In genomic region chr13:112491636-112492284, GRCm38 (mm10) we compare ENCODE assay signal across 21 mouse cellular contexts. TPM values are rescaled to one million over a fixed set of nuclear protein-coding genes. Genes with fewer than 3 reads are reported as not detected.
DNase-seq lines count a peak whose midpoint lies in the region; ATAC-seq and TF ChIP-seq lines count a peak whose summit lies in the region.
"Had no signal": no experiment of that assay in that cellular context is flagged by ENCODE, and none has a peak within 500 bp of the region (broad histone marks: within the 10 kb centered on the region; RNA-seq: fewer than 3 reads in every experiment).

No protein-coding gene starts in this region.

- H3K36me3 ChIP-seq in heart, embryonic 10.5 days, result peaks cover 80% of the 10 kb centered on the region
- H3K36me3 ChIP-seq in kidney, adult 2 months (ENCODE audit: control insufficient read depth, insufficient read depth, low read length), result peaks cover 4% of the 10 kb centered on the region
- H3K36me3 ChIP-seq in kidney, embryonic 16.5 days (ENCODE audit: insufficient read depth, low read length), result peaks cover 36% of the 10 kb centered on the region
- H3K36me3 ChIP-seq in liver, adult 2 months (ENCODE audit: control insufficient read depth, insufficient read depth, low read length), result peaks cover 66% of the 10 kb centered on the region
- peaks cover 20% of the 10 kb centered on the region for H3K36me3 ChIP-seq in midbrain, postnatal 0 days (ENCODE audit: insufficient read depth, low read length)

- H3K9me3 ChIP-seq in heart, embryonic 10.5 days, result no peaks in the 10 kb centered on the region
- H3K9me3 ChIP-seq in kidney, embryonic 16.5 days (ENCODE audit: low read length), result no peaks in the 10 kb centered on the region
- no peaks in the 10 kb centered on the region for H3K9me3 ChIP-seq in midbrain, postnatal 0 days (ENCODE audit: low read length)
- H3K9me3 ChIP-seq: embryonic facial prominence, embryonic 10.5 days; forebrain, embryonic 13.5 days; heart, embryonic 15.5 days; hindbrain, embryonic 12.5 days had no signal

- H3K79me2 ChIP-seq in liver, adult 2 months (ENCODE audit: control insufficient read depth, insufficient read depth, low read length), result no peaks in the 10 kb centered on the region

- H3K4me3 ChIP-seq in heart, embryonic 10.5 days, result no peak overlapping the region
- H3K4me3 ChIP-seq in kidney, adult 2 months (ENCODE audit: insufficient read depth, low read depth, low read length), result no peak overlapping the region
- H3K4me3 ChIP-seq in kidney, embryonic 16.5 days (ENCODE audit: low read length), result no peak overlapping the region
- H3K4me3 ChIP-seq in liver, adult 2 months (ENCODE audit: insufficient read depth, low read depth, low read length), result no peak overlapping the region
- H3K4me3 ChIP-seq in midbrain, postnatal 0 days (ENCODE audit: low read depth, low read length), result no peak overlapping the region
- H3K4me3 ChIP-seq: embryonic facial prominence, embryonic 10.5 days; forebrain, embryonic 13.5 days; gastrocnemius, adult 2 months; heart, embryonic 15.5 days; hindbrain, embryonic 12.5 days had no signal

- intact Hi-C loops in heart, postnatal 25 days (cut with DNase I), result no loop called here

- H3K27ac ChIP-seq in heart, embryonic 10.5 days, result peak overlapping the region; percentile 56; the same call in 1 of the 2 replicates
- peak overlapping the region; percentile 20; the same call in 1 of the 2 replicates for H3K27ac ChIP-seq in kidney, adult 2 months (ENCODE audit: insufficient read depth, low read depth, low read length)
- H3K27ac ChIP-seq in kidney, embryonic 16.5 days (ENCODE audit: low read length), result no peak overlapping the region
- no peak overlapping the region for H3K27ac ChIP-seq in liver, adult 2 months (replicated peaks; ENCODE audit: insufficient read depth, low read depth, low read length)
- no peak overlapping the region for H3K27ac ChIP-seq in midbrain, postnatal 0 days (ENCODE audit: low read depth, low read length)
- H3K27ac ChIP-seq: embryonic facial prominence, embryonic 10.5 days; forebrain, embryonic 13.5 days; gastrocnemius, adult 2 months; heart, embryonic 15.5 days; hindbrain, embryonic 12.5 days had no signal

- 86% methylated on average over 14 of the region's 14 CpGs for WGBS in heart, embryonic 10.5 days
- 51% methylated on average over 14 of the region's 14 CpGs for WGBS in kidney, adult 2 months
- WGBS in kidney, embryonic 16.5 days, result 58% methylated on average over 14 of the region's 14 CpGs
- WGBS in liver, adult 2 months, result 66% methylated on average over 14 of the region's 14 CpGs
- 93% methylated on average over 14 of the region's 14 CpGs for WGBS in midbrain, postnatal 0 days

- DNase-seq in heart, embryonic 10.5 days (ENCODE audit: low spot score), result peak; percentile 66
- DNase-seq in heart, postnatal 25 days (ENCODE audit: low spot score), result no peak
- DNase-seq in kidney, adult 2 months, result peak; percentile 81
- DNase-seq in liver, adult 2 months (ENCODE audit: extremely low read depth, low read depth, low spot score), result peak; percentile 37
- no peak for DNase-seq in liver
- DNase-seq in midbrain, postnatal 0 days (ENCODE audit: low spot score), result no peak
- no peak for DNase-seq in adrenal gland, adult 2 months
- DNase-seq: adrenal gland, adult 8-10 months; adrenal gland, postnatal 36 days; cerebellum, adult 2 months; cerebellum, postnatal 10 days; forebrain, postnatal 0 days; gastrocnemius, adult 2 months; gastrocnemius, postnatal 25 days; heart, postnatal 36 days had no signal

- no peaks in the 10 kb centered on the region for H3K27me3 ChIP-seq in heart, embryonic 10.5 days (ENCODE audit: insufficient read depth, poor library complexity, severe bottlenecking)
- H3K27me3 ChIP-seq in kidney, adult 2 months (replicated peaks; ENCODE audit: control insufficient read depth, insufficient read depth, low read length), result no peaks in the 10 kb centered on the region
- no peaks in the 10 kb centered on the region for H3K27me3 ChIP-seq in kidney, embryonic 16.5 days (ENCODE audit: insufficient read depth, low read length)
- H3K27me3 ChIP-seq in liver, adult 2 months (ENCODE audit: control insufficient read depth, insufficient read depth, low read length), result no peaks in the 10 kb centered on the region
- no peaks in the 10 kb centered on the region for H3K27me3 ChIP-seq in midbrain, postnatal 0 days (ENCODE audit: insufficient read depth, low read length)
- H3K27me3 ChIP-seq: forebrain, embryonic 13.5 days; heart, embryonic 15.5 days; hindbrain, embryonic 12.5 days had no signal

- H3K4me2 ChIP-seq in kidney, embryonic 16.5 days (replicated peaks; ENCODE audit: low read depth, low read length), result no peak overlapping the region
- H3K4me2 ChIP-seq in midbrain, postnatal 0 days (ENCODE audit: low read depth, low read length, poor library complexity, severe bottlenecking), result no peak overlapping the region
- H3K4me2 ChIP-seq: forebrain, embryonic 13.5 days; heart, embryonic 15.5 days; hindbrain, embryonic 12.5 days had no signal

- H3K4me1 ChIP-seq in heart, embryonic 10.5 days, result peaks cover 10% of the 10 kb centered on the region; the same call in 1 of the 2 replicates
- H3K4me1 ChIP-seq in kidney, adult 2 months (ENCODE audit: control insufficient read depth, insufficient read depth, low read length), result peaks cover 2% of the 10 kb centered on the region; the same call in 1 of the 2 replicates
- H3K4me1 ChIP-seq in kidney, embryonic 16.5 days (ENCODE audit: insufficient read depth, low read length), result no peaks in the 10 kb centered on the region; the same call in 1 of the 2 replicates
- peaks cover 4% of the 10 kb centered on the region; the same call in 1 of the 2 replicates for H3K4me1 ChIP-seq in liver, adult 2 months (ENCODE audit: control insufficient read depth, insufficient read depth, low read length)
- H3K4me1 ChIP-seq in midbrain, postnatal 0 days (ENCODE audit: insufficient read depth, low read length), result no peaks in the 10 kb centered on the region
- H3K4me1 ChIP-seq: embryonic facial prominence, embryonic 10.5 days; forebrain, embryonic 13.5 days; heart, embryonic 15.5 days; hindbrain, embryonic 12.5 days had no signal

- no peak for TF ChIP-seq CTCF in kidney, adult 2 months (conservative IDR thresholded peaks at IDR 0.05; ENCODE audit: insufficient read depth, insufficient read length, low read depth, low read length)
- no peak for TF ChIP-seq CTCF in liver, adult 2 months (IDR thresholded peaks at IDR 0.05; ENCODE audit: low read depth, low read length)
- TF ChIP-seq CTCF in midbrain, postnatal 0 days (IDR thresholded peaks at IDR 0.05), result no peak

- H3K9ac ChIP-seq in kidney, embryonic 16.5 days (replicated peaks; ENCODE audit: low read length), result no peak overlapping the region
- no peak overlapping the region for H3K9ac ChIP-seq in liver, adult 2 months (ENCODE audit: low read depth, low read length)
- no peak overlapping the region for H3K9ac ChIP-seq in midbrain, postnatal 0 days (replicated peaks; ENCODE audit: low read length, poor library complexity, severe bottlenecking)
- H3K9ac ChIP-seq: forebrain, embryonic 13.5 days; forebrain, postnatal 0 days; heart, embryonic 15.5 days; hindbrain, embryonic 12.5 days had no signal

- no peak for ATAC-seq in kidney, embryonic 16.5 days (ENCODE audit: low FRiP score, low TSS enrichment)
- ATAC-seq in midbrain, postnatal 0 days (ENCODE audit: low FRiP score), result no peak
- ATAC-seq: forebrain, embryonic 13.5 days; forebrain, postnatal 0 days; hindbrain, embryonic 16.5 days had no signal

- no peak for TF ChIP-seq POLR2A in kidney, adult 2 months (IDR thresholded peaks at IDR 0.05; ENCODE audit: low read depth, low read length)
- no peak for TF ChIP-seq POLR2A in liver, adult 2 months (IDR thresholded peaks at IDR 0.05; ENCODE audit: extremely low read depth, insufficient read depth, low read length)

RNA-seq across cellular contexts. Expression of gene Il6st, which starts 27.9 kb away (rescaled TPM):
- polyA plus RNA-seq in heart, embryonic 10.5 days (2016; fragmentation: Nextera tagmentation; extraction: Ambion mirVana), result 32.3 and 55.6 TPM in 2 replicates
- total RNA-seq in heart, postnatal 25 days (2021), result 100 to 1,000 TPM; 181 to 216 TPM
- 30.9 and 33.6 TPM in 2 replicates for polyA plus RNA-seq in kidney, adult 2 months (2012; rRNA removed)
- polyA plus RNA-seq in kidney, embryonic 16.5 days (2015; fragmentation: Nextera tagmentation; extraction: Ambion mirVana), result 40.3 and 41.9 TPM in 2 replicates
- 70.2 and 82.8 TPM in 2 replicates for total RNA-seq in liver, adult 2 months (2014; rRNA removed)
- polyA plus RNA-seq in liver, adult 2 months (2012; rRNA removed), result 16.0 and 18.9 TPM in 2 replicates
- total RNA-seq in midbrain, postnatal 0 days (2014; rRNA removed), result 35.8 and 36.1 TPM in 2 replicates
- polyA plus RNA-seq in midbrain, postnatal 0 days (2015; fragmentation: Nextera tagmentation; extraction: Ambion mirVana), result 19.6 and 20.5 TPM in 2 replicates
- total RNA-seq in adrenal gland, adult 2 months (2021), result 100 to 1,000 TPM; 339 to 355 TPM
- 27.8 and 44.4 TPM in 2 replicates for polyA plus RNA-seq in adrenal gland, adult 2 months (2012; rRNA removed)

Comparison
In these comparisons a context has a peak if more than half of its experiments do, and no peak if none do; other contexts are left out.
1. DNase-seq: peak in heart, embryonic 10.5 days (single experiment), kidney, adult 2 months (single experiment) and liver, adult 2 months (single experiment); none in heart, postnatal 25 days (single experiment), liver (single experiment), midbrain, postnatal 0 days (single experiment) and adrenal gland, adult 2 months (single experiment).
2. H3K27ac ChIP-seq: peak in heart, embryonic 10.5 days (single experiment) and kidney, adult 2 months (single experiment); none in kidney, embryonic 16.5 days (single experiment), liver, adult 2 months (single experiment) and midbrain, postnatal 0 days (single experiment).